Comparison of ENCODE assay signal across 22 mouse cellular contexts in the genomic region with DNA sequence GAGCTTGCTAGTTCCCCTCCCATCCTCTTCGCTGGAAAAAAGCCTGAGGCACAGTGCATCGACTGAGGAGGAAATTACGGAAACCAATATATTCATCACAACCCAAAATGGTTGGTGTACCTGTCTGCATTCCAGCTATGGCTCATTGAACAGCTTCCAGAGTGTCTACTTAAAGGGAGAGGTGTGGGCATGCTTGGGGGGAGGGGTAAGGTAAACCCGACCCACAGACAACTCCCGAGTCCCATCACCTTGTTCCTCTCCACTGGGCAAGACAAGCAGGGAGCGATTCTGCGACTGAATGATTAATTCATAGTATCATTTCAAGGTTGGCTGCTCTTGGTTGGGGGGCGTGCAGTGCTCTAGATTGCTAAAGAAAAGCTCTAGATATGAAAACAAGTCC.
DNase-seq lines count a peak whose midpoint lies in the region; ATAC-seq and TF ChIP-seq lines count a peak whose summit lies in the region.
"Had no signal": no experiment of that assay in that cellular context is flagged by ENCODE, and none has a peak within 500 bp of the region (broad histone marks: within the 10 kb centered on the region; RNA-seq: fewer than 3 reads in every experiment).

No protein-coding gene starts in this region.

- H3K9me3 ChIP-seq in heart, embryonic 12.5 days (replicated peaks): no peaks in the 10 kb centered on the region
- no peaks in the 10 kb centered on the region for H3K9me3 ChIP-seq in kidney, embryonic 15.5 days (replicated peaks)
- H3K9me3 ChIP-seq: embryonic facial prominence, embryonic 13.5 days; embryonic facial prominence, embryonic 15.5 days; forebrain, embryonic 10.5 days; forebrain, embryonic 12.5 days had no signal

- H3K27me3 ChIP-seq in heart, embryonic 12.5 days (replicated peaks): no peaks in the 10 kb centered on the region
- H3K27me3 ChIP-seq in kidney, embryonic 15.5 days: no peaks in the 10 kb centered on the region
- H3K27me3 ChIP-seq in kidney, adult 2 months (replicated peaks; ENCODE audit: control insufficient read depth, insufficient read depth, low read length): no peaks in the 10 kb centered on the region
- H3K27me3 ChIP-seq: embryonic facial prominence, embryonic 13.5 days; embryonic facial prominence, embryonic 15.5 days had no signal

- H3K4me2 ChIP-seq in heart, embryonic 12.5 days: no peak overlapping the region
- peak overlapping the region; percentile 8; the same call in 1 of the 2 replicates for H3K4me2 ChIP-seq in kidney, embryonic 15.5 days
- H3K4me2 ChIP-seq: embryonic facial prominence, embryonic 13.5 days; embryonic facial prominence, embryonic 15.5 days; forebrain, embryonic 12.5 days had no signal

- no peak for ATAC-seq in heart, embryonic 12.5 days (ENCODE audit: insufficient number of reproducible peaks, low FRiP score)
- peak; percentile 72 for ATAC-seq in kidney, embryonic 15.5 days (replicated peaks; ENCODE audit: low FRiP score)
- ATAC-seq: forebrain, embryonic 14.5 days had no signal

- H3K4me3 ChIP-seq in heart, embryonic 12.5 days: no peak overlapping the region
- H3K4me3 ChIP-seq in kidney, embryonic 15.5 days (replicated peaks): no peak overlapping the region
- H3K4me3 ChIP-seq in kidney, adult 2 months (ENCODE audit: insufficient read depth, low read depth, low read length): no peak overlapping the region
- H3K4me3 ChIP-seq: embryonic facial prominence, embryonic 13.5 days; embryonic facial prominence, embryonic 15.5 days; erythroblast, embryonic 14.5 days; forebrain, embryonic 10.5 days; forebrain, embryonic 12.5 days had no signal

- no peak overlapping the region for H3K9ac ChIP-seq in heart, embryonic 12.5 days
- H3K9ac ChIP-seq in kidney, embryonic 15.5 days: no peak overlapping the region
- H3K9ac ChIP-seq: embryonic facial prominence, embryonic 13.5 days; embryonic facial prominence, embryonic 15.5 days; forebrain, embryonic 12.5 days had no signal

- 82% methylated on average over 8 of the region's 8 CpGs for WGBS in heart, embryonic 12.5 days
- WGBS in kidney, embryonic 15.5 days: 37% methylated on average over 8 of the region's 8 CpGs
- WGBS in kidney, adult 2 months: 44% methylated on average over 8 of the region's 8 CpGs

- no peaks in the 10 kb centered on the region for H3K36me3 ChIP-seq in heart, embryonic 12.5 days
- no peaks in the 10 kb centered on the region for H3K36me3 ChIP-seq in kidney, embryonic 15.5 days
- H3K36me3 ChIP-seq in kidney, adult 2 months (ENCODE audit: control insufficient read depth, insufficient read depth, low read length): no peaks in the 10 kb centered on the region
- H3K36me3 ChIP-seq: embryonic facial prominence, embryonic 13.5 days; embryonic facial prominence, embryonic 15.5 days; forebrain, embryonic 10.5 days; forebrain, embryonic 12.5 days had no signal

- TF ChIP-seq POLR2A in kidney, adult 2 months (IDR thresholded peaks at IDR 0.05; ENCODE audit: low read depth, low read length): no peak

- H3K27ac ChIP-seq in heart, embryonic 12.5 days (ENCODE audit: poor library complexity, severe bottlenecking): 0 out of 2 replicates have a peak overlapping the region, but pooled peaks have one; percentile 15
- peak overlapping the region; percentile 54 for H3K27ac ChIP-seq in kidney, embryonic 15.5 days
- no peak overlapping the region for H3K27ac ChIP-seq in kidney, adult 2 months (ENCODE audit: insufficient read depth, low read depth, low read length)
- H3K27ac ChIP-seq: embryonic facial prominence, embryonic 13.5 days; embryonic facial prominence, embryonic 15.5 days; forebrain, embryonic 10.5 days; forebrain, embryonic 12.5 days had no signal

- TF ChIP-seq CTCF in kidney, adult 2 months (conservative IDR thresholded peaks at IDR 0.05; ENCODE audit: insufficient read depth, insufficient read length, low read depth, low read length): no peak

- H3K4me1 ChIP-seq in heart, embryonic 12.5 days (replicated peaks): peaks cover 19% of the 10 kb centered on the region
- peaks cover 21% of the 10 kb centered on the region for H3K4me1 ChIP-seq in kidney, embryonic 15.5 days
- H3K4me1 ChIP-seq in kidney, adult 2 months (ENCODE audit: control insufficient read depth, insufficient read depth, low read length): no peaks in the 10 kb centered on the region
- H3K4me1 ChIP-seq: embryonic facial prominence, embryonic 15.5 days; forebrain, embryonic 12.5 days had no signal

- DNase-seq in heart, adult 11 months: no peak
- DNase-seq in kidney, adult 2 months: no peak
- DNase-seq in retina, postnatal 1 day: peak; percentile 17
- DNase-seq in retina, embryonic 14.5 days (ENCODE audit: low spot score): no peak
- DNase-seq: adrenal gland, adult 2 months; adrenal gland, postnatal 10 days; adrenal gland, postnatal 25 days; cerebellum, adult 11 months; cerebellum, adult 18-20 months; cerebellum, adult 8-10 months; cerebellum, adult 9-11 months; cerebellum, postnatal 14 days; cerebellum, postnatal 36 days; embryo, embryonic 11 days had no signal
